Mouse (Mus musculus) G1E (cell line): ENCODE measurements around the gene Mkrn3.

Experiments
- CTCF ChIP-seq: IDR thresholded peaks from 2 replicates; pipeline ENCODE4 v1.5.1; 2012; ENCODE audit warnings: low read depth, low read length, inconsistent platforms, mixed read lengths
- GATA1 ChIP-seq: IDR thresholded peaks from 2 replicates; pipeline ENCODE4 v1.6.1; 2012; ENCODE audit warnings: borderline replicate concordance, low read length, inconsistent platforms, mixed read lengths
- POLR2AphosphoS5 ChIP-seq: IDR thresholded peaks from 2 replicates; pipeline ENCODE4 v1.6.1; 2012; ENCODE audit warnings: low read depth, low read length, inconsistent platforms; ENCODE audit not compliant: insufficient replicate concordance
- TAL1 ChIP-seq: conservative IDR thresholded peaks from 2 replicates; pipeline ENCODE4 v1.6.1; 2012; ENCODE audit warnings: low read depth, low read length, inconsistent platforms, mixed read lengths

- no peak for TF ChIP-seq CTCF
- no peak for TF ChIP-seq GATA1
- TF ChIP-seq POLR2AphosphoS5 = no peak
- TF ChIP-seq TAL1 = no peak
These were observed 43.2 kb downstream of the Mkrn3 start, which contains the start of gene Magel2 for GRCm38 (mm10) chr7:62376510-62377304.
